Mouse (Mus musculus) cerebellum, postnatal 4 days (tissue): ENCODE measurements around the gene Rrp9.

Source experiments
- DNase-seq, 2 experiments: peaks; one replicate each; pipeline ENCODE4 v3.0.0; 2022; ENCODE audit warnings: low spot score in 2 of 2, mixed read lengths in 1 of 2

The Rrp9 gene

DNA sequence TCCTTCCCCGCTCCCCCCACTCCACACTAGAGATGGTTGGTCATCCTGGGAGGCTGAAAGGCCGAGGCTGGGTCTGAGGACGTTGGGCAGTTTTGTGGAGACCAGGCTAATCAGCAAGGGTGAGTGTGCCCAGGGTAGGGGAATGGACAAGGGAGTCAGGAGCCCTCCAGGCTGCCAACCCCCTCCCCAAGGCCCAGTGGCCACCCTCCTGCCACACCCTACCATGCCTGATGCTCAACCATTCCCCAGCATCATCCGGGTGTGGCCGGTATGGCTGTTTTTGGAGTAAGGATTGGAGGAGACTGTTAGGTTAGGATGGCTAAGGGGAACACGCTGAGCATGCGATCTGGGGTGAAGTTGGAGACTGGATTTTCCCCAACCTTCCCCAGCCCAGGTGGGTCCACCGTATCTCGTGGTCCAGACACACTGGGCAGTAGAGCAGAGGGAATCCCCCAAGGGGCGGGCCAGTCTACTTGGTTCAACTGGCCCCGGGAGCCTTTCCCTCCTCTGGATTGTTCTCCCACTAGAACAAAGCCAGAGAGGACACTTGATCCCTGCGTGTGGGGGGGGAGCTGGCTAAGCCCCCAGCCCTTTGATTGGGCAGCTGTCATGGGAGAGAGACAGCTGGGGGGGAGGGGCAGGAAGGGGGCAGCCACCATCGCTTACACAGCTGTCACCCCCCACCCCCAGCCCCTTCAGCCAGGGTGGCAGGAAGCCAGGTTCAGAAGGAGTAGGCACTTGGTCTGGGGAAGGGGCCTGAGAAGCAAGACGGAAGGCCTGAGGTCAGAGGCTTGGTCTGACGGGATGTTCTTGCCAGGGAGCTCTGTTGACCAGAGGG lies 19.2 kb upstream of the Rrp9 start:
- peak in 1 of 2 experiments; percentile 82 for DNase-seq

DNA sequence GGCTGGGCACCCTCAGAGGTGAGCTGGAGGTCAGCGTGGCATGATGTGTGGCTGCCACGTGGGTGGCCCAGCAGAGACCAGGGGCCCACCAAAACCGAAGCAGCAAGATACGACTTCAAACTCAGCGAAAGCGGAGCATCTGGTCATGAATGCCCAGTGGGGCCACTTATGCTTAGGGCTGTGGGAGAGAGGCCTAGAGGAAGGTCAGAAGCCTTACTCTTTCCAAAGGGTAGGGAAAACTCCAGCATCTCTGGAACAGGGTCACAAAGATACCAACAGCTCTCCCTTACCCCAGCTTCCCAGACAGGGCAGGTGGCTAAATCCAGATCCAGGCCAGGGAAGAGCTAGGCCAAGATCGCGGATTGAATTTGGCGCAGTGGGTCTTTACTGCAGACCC lies 18.6 kb upstream of the Rrp9 start:
- DNase-seq = no peak

DNA sequence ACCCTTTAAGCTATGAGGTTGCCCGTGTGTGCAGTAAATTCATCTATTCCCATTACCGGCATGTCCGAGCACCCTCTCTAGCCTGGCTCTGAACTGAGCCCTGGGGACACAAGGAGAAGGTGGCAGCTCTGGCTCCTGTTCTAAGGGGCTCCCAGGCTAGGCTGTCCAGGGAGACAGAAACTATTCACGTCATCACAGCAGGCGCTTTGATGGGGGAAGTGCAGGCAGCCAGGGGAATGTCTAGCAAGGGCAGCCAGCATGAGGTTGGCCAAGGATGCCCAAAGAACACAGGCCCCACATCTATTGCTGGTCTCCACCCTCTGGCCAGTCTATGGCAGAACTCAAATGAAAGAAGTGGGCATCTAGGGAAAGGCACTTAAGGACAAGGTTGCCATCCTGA lies 17.8 kb upstream of the Rrp9 start:
- DNase-seq = no peak

DNA sequence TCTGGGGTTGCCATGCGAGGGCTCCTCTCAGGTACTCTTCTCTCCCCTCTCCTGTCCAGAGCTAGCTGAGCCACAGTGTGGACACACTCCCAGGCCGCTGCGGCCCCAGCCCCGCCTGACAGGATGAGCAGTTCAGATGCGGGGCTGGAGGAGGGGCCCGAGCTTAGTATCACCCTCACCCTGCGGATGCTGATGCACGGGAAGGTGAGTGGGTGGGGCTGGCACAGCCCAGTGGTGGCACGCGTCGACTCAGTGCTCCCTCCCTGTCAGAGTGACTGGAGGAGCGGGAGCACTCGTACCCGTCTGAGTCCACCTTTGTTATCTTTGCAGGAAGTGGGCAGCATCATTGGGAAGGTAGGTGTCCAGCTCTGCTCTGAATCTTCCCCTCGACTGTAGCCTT lies 15.8 kb upstream of the Rrp9 start:
- DNase-seq = no peak

GRCm38 (mm10) chr9:106460401-106461025 lies 15.2 kb upstream of the Rrp9 start:
- no peak for DNase-seq

GRCm38 (mm10) chr9:106461026-106461415 lies 14.7 kb upstream of the Rrp9 start:
- DNase-seq = no peak

DNA sequence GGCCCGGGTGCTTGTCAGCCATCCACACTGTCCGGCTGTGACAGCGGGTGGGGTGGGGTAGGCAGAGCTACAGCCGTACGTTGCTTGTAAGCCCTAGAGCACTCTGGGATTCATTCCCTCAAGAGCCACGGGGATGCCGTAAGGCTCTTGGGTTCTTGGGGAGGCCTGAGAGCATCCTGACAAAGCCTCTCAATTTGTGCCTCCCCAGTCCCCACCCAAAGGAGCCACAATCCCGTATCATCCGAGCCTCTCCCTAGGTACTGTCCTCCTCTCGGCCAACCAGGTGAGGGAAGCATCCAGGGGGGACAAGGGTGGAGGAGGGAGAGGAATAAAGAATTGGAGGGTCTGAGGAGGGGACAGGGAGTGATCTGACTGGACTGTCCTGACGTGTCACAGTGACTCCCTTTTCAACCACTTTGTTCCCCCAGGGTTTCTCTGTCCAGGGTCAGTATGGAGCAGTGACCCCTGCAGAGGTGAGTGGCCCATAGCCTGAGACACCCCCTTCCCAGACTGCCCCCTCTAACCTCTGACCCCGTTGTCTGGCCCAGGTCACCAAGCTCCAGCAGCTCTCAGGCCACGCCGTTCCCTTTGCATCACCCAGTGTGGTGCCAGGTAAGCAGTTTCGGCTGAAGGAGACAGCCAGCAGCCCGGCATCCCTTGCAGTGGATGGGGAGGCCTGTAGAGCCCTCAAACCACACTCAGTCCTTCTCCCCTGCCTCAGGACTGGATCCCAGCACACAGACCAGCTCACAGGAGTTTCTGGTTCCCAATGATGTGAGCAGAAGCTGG lies 13.9 kb upstream of the Rrp9 start:
- no peak for DNase-seq

GRCm38 (mm10) chr9:106462430-106462800 lies 13.3 kb upstream of the Rrp9 start:
- DNase-seq = no peak

DNA sequence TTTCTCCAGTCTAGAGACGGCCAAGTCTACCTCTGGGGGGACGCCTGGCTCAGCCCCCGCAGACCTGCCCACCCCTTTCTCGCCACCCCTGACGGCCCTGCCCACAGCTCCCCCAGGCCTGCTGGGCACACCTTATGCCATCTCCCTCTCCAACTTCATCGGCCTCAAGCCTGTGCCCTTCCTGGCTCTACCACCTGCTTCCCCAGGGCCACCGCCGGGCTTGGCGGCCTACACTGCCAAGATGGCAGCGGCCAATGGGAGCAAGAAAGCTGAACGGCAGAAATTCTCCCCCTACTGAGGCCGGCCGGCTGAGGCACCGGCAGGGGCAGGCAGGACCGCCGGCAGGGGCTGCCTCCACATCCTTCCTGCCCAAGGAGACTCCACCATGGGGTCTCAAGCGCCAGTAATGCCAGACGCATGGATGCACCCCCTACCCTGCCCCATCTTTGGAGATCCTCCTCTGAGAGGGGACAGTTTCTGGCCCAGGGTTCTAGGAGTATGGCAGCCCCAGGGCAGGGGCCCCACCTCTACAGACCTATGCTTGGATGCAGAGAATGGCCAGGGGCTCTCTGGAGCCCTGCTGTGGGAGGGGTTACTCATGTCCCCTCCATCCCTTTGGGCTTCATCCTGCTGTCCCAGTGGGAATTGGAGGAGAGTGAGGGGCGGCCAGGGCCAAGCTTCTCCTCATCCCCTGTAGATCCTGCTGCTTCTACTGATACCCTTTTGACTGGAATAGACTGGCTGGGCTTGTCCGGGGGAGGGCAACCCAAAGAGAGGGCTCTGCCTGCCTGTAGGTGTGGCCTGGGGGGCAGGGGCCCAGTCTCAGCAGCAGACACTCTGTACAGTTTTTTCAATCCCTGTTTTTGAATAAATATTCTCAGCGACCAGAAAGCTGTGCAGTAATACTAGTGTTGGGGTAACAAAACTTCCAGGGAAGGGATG lies 12.4 kb upstream of the Rrp9 start:
- DNase-seq = peak in 1 of 2 experiments; percentile 67

DNA sequence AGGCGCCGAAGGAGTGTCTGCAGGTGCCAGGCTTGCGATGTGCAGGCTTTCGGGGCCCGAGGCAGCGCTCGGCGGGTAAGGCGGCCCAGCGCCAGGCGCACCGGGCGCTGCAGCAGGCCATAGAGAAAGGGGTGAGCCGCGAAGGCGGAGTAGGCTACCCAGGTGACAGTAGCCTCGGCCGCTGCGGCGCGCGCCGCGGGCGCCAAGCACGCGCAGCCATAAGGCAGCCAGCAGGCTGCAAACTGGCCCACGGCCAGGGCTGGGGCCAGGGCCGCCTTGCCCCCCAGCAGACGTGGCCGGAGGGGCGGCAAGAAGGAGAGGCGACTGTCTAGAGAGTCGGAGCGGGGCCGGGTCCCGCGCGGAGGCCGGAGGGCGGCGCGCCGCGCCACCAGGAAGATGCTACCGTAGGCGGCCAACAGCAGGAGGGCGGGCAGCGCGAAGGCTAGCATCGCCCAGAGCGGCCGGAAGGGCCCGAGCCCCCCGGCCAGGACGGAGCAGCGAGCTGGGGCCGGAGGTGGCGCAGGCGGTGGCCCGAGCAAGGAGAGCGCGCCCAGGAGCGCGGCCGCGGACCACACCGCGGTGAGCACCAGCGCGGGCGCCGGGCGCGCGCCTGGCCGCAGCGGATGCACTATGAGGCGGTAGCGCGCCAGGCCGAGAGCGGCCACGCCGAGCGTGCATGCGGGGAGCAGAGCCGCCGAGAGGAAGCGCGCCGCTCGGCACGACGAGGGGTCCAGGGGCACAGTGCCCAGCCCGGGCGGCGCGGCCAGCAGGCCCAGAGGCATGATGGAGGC lies 10.8 kb upstream of the Rrp9 start:
- DNase-seq = peak; percentile 59 to 86

GRCm38 (mm10) chr9:106465571-106466200 lies 10.1 kb upstream of the Rrp9 start, which contains the start of gene Gpr62:
Gpr62 (minus strand) TSS chr9:106465938.
- peak in 1 of 2 experiments; percentile 82 for DNase-seq

GRCm38 (mm10) chr9:106466721-106467120 lies 9.0 kb upstream of the Rrp9 start:
- DNase-seq = no peak

- DNase-seq = no peak
Measured at GRCm38 (mm10) chr9:106467746-106468145, 8.0 kb upstream of the Rrp9 start.

DNA sequence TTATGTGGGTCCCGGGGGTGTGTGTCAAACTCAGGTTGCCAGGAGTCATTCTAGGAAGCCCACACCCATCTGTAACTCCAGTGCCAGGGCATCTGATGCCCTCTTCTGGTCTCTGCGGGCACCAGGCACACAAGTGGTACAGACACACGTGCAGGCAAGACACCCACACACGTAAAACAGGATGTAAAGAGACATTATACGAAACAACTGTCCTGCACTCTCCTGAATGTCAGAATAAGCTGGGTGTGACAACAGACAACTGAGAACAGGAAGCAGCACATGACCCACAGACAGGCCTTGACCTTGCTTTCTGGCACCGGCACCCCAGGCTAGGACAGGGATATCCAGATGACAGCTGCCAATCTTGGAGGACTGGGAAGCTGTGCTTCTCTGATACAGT lies 6.4 kb upstream of the Rrp9 start:
- no peak for DNase-seq

DNA sequence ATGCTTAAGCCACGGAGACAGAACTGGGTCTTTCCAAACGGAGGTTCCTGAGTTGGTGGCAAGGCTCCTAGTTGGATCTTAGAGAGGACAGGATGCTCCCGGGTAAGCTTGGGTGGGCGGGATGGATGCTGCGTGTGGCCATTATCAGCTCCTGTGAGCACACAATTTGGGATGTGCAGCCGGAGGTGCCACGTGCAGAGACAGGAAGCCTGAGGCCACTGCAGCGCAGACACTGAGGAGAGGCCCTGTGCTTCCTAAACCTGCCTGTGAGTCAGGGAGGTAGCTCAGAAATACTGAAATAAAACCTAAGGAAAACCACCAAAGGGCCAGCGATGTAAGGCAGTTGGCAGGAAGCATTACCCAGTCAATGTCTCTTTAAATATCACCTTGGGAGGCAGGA lies 6.0 kb upstream of the Rrp9 start:
- DNase-seq = no peak

- DNase-seq = peak in 1 of 2 experiments; percentile 17
Measured at GRCm38 (mm10) chr9:106470991-106471750, 4.6 kb upstream of the Rrp9 start.

- peak in 1 of 2 experiments; percentile 19 for DNase-seq
Measured at GRCm38 (mm10) chr9:106471892-106472291, 3.9 kb upstream of the Rrp9 start.

DNA sequence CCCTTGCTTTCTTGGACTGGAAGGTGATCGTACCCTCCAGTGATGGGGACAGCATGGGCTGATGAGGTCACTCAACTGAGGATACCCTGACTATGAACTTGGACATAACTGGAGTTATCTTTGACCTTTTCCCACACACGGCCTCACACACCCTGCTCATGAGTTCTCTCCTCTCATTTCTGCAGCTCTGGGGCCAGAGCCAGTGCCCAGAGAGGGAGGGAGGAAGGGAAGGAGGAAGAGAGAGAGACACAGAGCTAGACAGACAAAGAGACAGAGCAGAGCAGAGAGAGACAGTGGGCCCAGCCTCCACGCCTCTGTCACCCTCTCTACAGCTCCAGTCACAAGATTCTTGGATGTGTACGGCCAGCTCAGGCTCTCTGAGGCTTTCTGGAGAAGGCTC lies 3.4 kb upstream of the Rrp9 start:
- peak in 1 of 2 experiments; percentile 16 for DNase-seq

GRCm38 (mm10) chr9:106473081-106473752 lies 2.5 kb upstream of the Rrp9 start:
- DNase-seq = no peak
